Mouse (Mus musculus) kidney, adult 18-20 months (tissue): ENCODE results near the gene Cox17.

Experiments used
- DNase-seq: peaks from one replicate; pipeline ENCODE4 v3.0.0; 2021

Gene Cox17

GRCm38 (mm10) chr16:38398266-38398665, 51.5 kb downstream of the Cox17 start:
- peak; percentile 46 for DNase-seq

GRCm38 (mm10) chr16:38399076-38399475, 52.3 kb downstream of the Cox17 start:
- no peak for DNase-seq

- peak; percentile 35 for DNase-seq
These were observed 52.9 kb downstream of the Cox17 start for GRCm38 (mm10) chr16:38399531-38400231.

GRCm38 (mm10) chr16:38400311-38400960, 53.6 kb downstream of the Cox17 start:
- no peak for DNase-seq

- DNase-seq: no peak
These were observed 54.7 kb downstream of the Cox17 start for GRCm38 (mm10) chr16:38401468-38401867.
